Mouse (Mus musculus) kidney, adult 2 months (tissue): ENCODE data around the gene Esyt2. TPM values are rescaled to one million over a fixed set of nuclear protein-coding genes. Genes with fewer than 3 reads are reported as not detected.

Experiments used
- DNase-seq: peaks from one replicate; pipeline ENCODE4 v3.0.0; 2021
- H3K27ac ChIP-seq: fragments of 200-500 bp; 2 replicates; pipeline ENCODE4 v1.5.1; 2012; ENCODE audit warnings: low read depth, low read length, control low read depth, inconsistent platforms; ENCODE audit not compliant: insufficient read depth
- H3K27me3 ChIP-seq: fragments of 200-500 bp; replicated peaks from 2 replicates; pipeline ENCODE4 v1.6.1; 2012; ENCODE audit warnings: mild to moderate bottlenecking, moderate library complexity, low read length, inconsistent platforms; ENCODE audit not compliant: control insufficient read depth, insufficient read depth
- H3K36me3 ChIP-seq: fragments of 200-500 bp; 2 replicates; pipeline ENCODE4 v1.6.1; 2012; ENCODE audit warnings: mild to moderate bottlenecking, moderate library complexity, low read length, inconsistent platforms; ENCODE audit not compliant: control insufficient read depth, insufficient read depth
- H3K4me1 ChIP-seq: fragments of 200-500 bp; 2 replicates; pipeline ENCODE4 v1.6.1; 2011; ENCODE audit warnings: low read length; ENCODE audit not compliant: control insufficient read depth, insufficient read depth
- H3K4me3 ChIP-seq: fragments of 200-500 bp; 2 replicates; pipeline ENCODE4 v1.5.1; 2011; ENCODE audit warnings: mild to moderate bottlenecking, low read depth, low read length, control low read depth; ENCODE audit not compliant: insufficient read depth
- CTCF ChIP-seq: fragments of 200-500 bp; conservative IDR thresholded peaks from 2 replicates; pipeline ENCODE4 v1.5.1; 2011; ENCODE audit warnings: low read depth, mild to moderate bottlenecking, control low read depth, low read length, moderate library complexity, mixed read lengths; ENCODE audit not compliant: insufficient read depth, insufficient read length
- POLR2A ChIP-seq: fragments of 200-500 bp; IDR thresholded peaks from one replicate; pipeline ENCODE4 v1.6.1; 2011; ENCODE audit warnings: low read depth, low read length, control low read depth
- WGBS: fragments of 180-500 bp; shearing (Covaris S2); methylation state at CpG from one replicate; pipeline ENCODE4 v1.1.7; 2018; 5-methylcytosine and 5-hydroxymethylcytosine counted together
- polyA plus RNA-seq: library from polyadenylated mRNA; depleted of rRNA; stranded (reverse); fragments of >200 nt; gene quantifications from 2 replicates; pipeline ENCODE4 v1.2.3, GENCODE M21; 2012

Esyt2 gene
- polyA plus RNA-seq, 1 experiment = 8.8 TPM

- TF ChIP-seq CTCF (no peak), POLR2A (no peak)
- no peaks in the 10 kb centered on the region for H3K36me3 ChIP-seq
- H3K4me1 ChIP-seq = peaks cover 6% of the 10 kb centered on the region; the same call in 1 of the 2 replicates
- no peak overlapping the region for H3K4me3 ChIP-seq
- WGBS = 66% methylated on average over 4 of the region's 4 CpGs
- H3K27me3 ChIP-seq = no peaks in the 10 kb centered on the region
- peak overlapping the region; percentile 86 for H3K27ac ChIP-seq
- DNase-seq = peak; percentile 40
Observed at GRCm38 (mm10) chr12:116293599-116294292, 12.8 kb downstream of the Esyt2 start.

GRCm38 (mm10) chr12:116299906-116300305 lies 18.9 kb downstream of the Esyt2 start:
- Histone ChIP-seq H3K27me3 (no peaks in the 10 kb centered on the region), H3K4me1 (no peaks in the 10 kb centered on the region), H3K27ac (no peak overlapping the region), H3K4me3 (no peak overlapping the region), H3K36me3 (no peaks in the 10 kb centered on the region)
- no peak for TF ChIP-seq CTCF
- TF ChIP-seq POLR2A = no peak
- WGBS = 95% methylated on average over 2 of the region's 2 CpGs
- DNase-seq = no peak

- Histone ChIP-seq H3K27me3 (no peaks in the 10 kb centered on the region), H3K4me3 (no peak overlapping the region), H3K36me3 (no peaks in the 10 kb centered on the region), H3K4me1 (0 out of 2 replicates have a peak, but pooled peaks cover 2% of the 10 kb centered on the region), H3K27ac (no peak overlapping the region)
- TF ChIP-seq CTCF = no peak
- no peak for TF ChIP-seq POLR2A
- DNase-seq = no peak
Observed at GRCm38 (mm10) chr12:116302181-116302580, 21.2 kb downstream of the Esyt2 start.

GRCm38 (mm10) chr12:116306042-116306441 lies 25.0 kb downstream of the Esyt2 start:
- Histone ChIP-seq H3K27me3 (no peaks in the 10 kb centered on the region), H3K27ac (no peak overlapping the region), H3K36me3 (no peaks in the 10 kb centered on the region), H3K4me1 (0 out of 2 replicates have a peak, but pooled peaks cover 2% of the 10 kb centered on the region), H3K4me3 (no peak overlapping the region)
- 24% methylated on average over 1 of the region's 1 CpGs for WGBS
- DNase-seq = peak; percentile 40
- TF ChIP-seq CTCF (no peak), POLR2A (no peak)

- WGBS = 74% methylated on average over 3 of the region's 3 CpGs
- Histone ChIP-seq H3K36me3 (no peaks in the 10 kb centered on the region), H3K4me1 (0 out of 2 replicates have a peak, but pooled peaks cover 2% of the 10 kb centered on the region), H3K4me3 (no peak overlapping the region), H3K27me3 (no peaks in the 10 kb centered on the region), H3K27ac (no peak overlapping the region)
- no peak for DNase-seq
- no peak for TF ChIP-seq CTCF
- TF ChIP-seq POLR2A = no peak
Observed at GRCm38 (mm10) chr12:116307870-116308269, 26.9 kb downstream of the Esyt2 start.

- no peak overlapping the region for H3K27ac ChIP-seq
- H3K4me1 ChIP-seq = 0 out of 2 replicates have a peak, but pooled peaks cover 2% of the 10 kb centered on the region
- no peaks in the 10 kb centered on the region for H3K36me3 ChIP-seq
- H3K4me3 ChIP-seq = no peak overlapping the region
- DNase-seq = no peak
- H3K27me3 ChIP-seq = no peaks in the 10 kb centered on the region
- TF ChIP-seq POLR2A (no peak), CTCF (no peak)
- WGBS = 46% methylated on average over 2 of the region's 2 CpGs
Observed at GRCm38 (mm10) chr12:116308612-116309011, 27.6 kb downstream of the Esyt2 start.

GRCm38 (mm10) chr12:116313816-116314215 lies 32.8 kb downstream of the Esyt2 start:
- TF ChIP-seq CTCF (no peak), POLR2A (no peak)
- H3K4me3 ChIP-seq = no peak overlapping the region

GRCm38 (mm10) chr12:116315498-116315897 lies 34.5 kb downstream of the Esyt2 start:
- 62% methylated on average over 3 of the region's 3 CpGs for WGBS
- TF ChIP-seq POLR2A = no peak

More at GRCm38 (mm10) chr12:116313816-116314215, 32.8 kb downstream of the Esyt2 start:
- H3K36me3 ChIP-seq = no peaks in the 10 kb centered on the region
- H3K27me3 ChIP-seq = no peaks in the 10 kb centered on the region
- WGBS = 83% methylated on average over 1 of the region's 1 CpGs
- no peaks in the 10 kb centered on the region for H3K4me1 ChIP-seq
- H3K27ac ChIP-seq = no peak overlapping the region
- no peak for DNase-seq

More at GRCm38 (mm10) chr12:116315498-116315897, 34.5 kb downstream of the Esyt2 start:
- H3K36me3 ChIP-seq = no peaks in the 10 kb centered on the region
- no peaks in the 10 kb centered on the region for H3K4me1 ChIP-seq
- no peak overlapping the region for H3K27ac ChIP-seq
- H3K4me3 ChIP-seq = no peak overlapping the region
- no peak for DNase-seq
- H3K27me3 ChIP-seq = no peaks in the 10 kb centered on the region
